Mouse (Mus musculus): ENCODE data around the gene Gm5478.

DNA sequence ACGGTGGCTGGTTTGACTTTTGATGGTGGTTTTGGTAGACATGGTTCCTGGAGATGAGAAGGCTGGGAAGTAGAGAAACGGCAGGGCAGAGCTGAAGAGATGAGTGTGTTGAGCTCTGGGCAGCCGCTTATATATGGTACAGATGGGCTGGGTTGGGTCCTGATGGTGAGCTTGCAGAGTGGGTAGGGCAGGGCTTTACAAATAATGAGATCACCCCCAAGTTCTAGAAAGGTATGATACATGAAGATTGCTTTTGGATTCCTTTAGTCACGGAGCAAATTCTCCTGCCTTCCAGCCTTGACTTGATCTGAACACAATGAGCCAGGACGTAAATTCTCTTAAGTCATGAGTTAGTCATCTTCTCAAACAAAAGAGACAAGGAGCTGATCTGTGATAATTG lies 47.0 kb upstream of the Gm5478 start, which contains the start of gene Krt6a:
- TF ChIP-seq CTCF (IDR thresholded peaks at IDR 0.05; ENCODE audit: low read depth, low read length) (no peak), POLR2A (IDR thresholded peaks at IDR 0.05; ENCODE audit: extremely low read depth, insufficient read depth, low read length) (no peak)
